Mouse (Mus musculus): ENCODE results near the gene Lgi4. TPM values are rescaled to one million over a fixed set of nuclear protein-coding genes. Genes with fewer than 3 reads are reported as not detected.

The Lgi4 gene
- polyA plus RNA-seq, 1 experiment from 2014 or later, result 0.20 TPM

GRCm38 (mm10) chr7:31096892-31097564 lies 37.9 kb downstream of the Lgi4 start:
- ATAC-seq (replicated peaks), result no peak
- H3K4me3 ChIP-seq, result no peak overlapping the region

GRCm38 (mm10) chr7:31097583-31098248 lies 38.6 kb downstream of the Lgi4 start:
- Histone ChIP-seq H3K4me1 (no peaks in the 10 kb centered on the region), H3K27ac (replicated peaks) (no peak overlapping the region), H3K27me3 (no peaks in the 10 kb centered on the region), H3K4me2 (replicated peaks) (peak overlapping the region; percentile 36), H3K9ac (replicated peaks) (no peak overlapping the region), H3K9me3 (no peaks in the 10 kb centered on the region), H3K4me3 (peak overlapping the region; percentile 23), H3K36me3 (no peaks in the 10 kb centered on the region)
- 47% methylated on average over 20 of the region's 20 CpGs for WGBS
- ATAC-seq (replicated peaks), result peak; percentile 94

More at GRCm38 (mm10) chr7:31096892-31097564, 37.9 kb downstream of the Lgi4 start:
- H3K9ac ChIP-seq (replicated peaks), result no peak overlapping the region
- 77% methylated on average over 9 of the region's 9 CpGs for WGBS
- H3K4me1 ChIP-seq, result no peaks in the 10 kb centered on the region
- H3K27me3 ChIP-seq, result no peaks in the 10 kb centered on the region
- no peak overlapping the region for H3K4me2 ChIP-seq (replicated peaks)
- no peaks in the 10 kb centered on the region for H3K36me3 ChIP-seq
- no peaks in the 10 kb centered on the region for H3K9me3 ChIP-seq
- no peak overlapping the region for H3K27ac ChIP-seq (replicated peaks)

- Histone ChIP-seq H3K4me2 (replicated peaks) (no peak overlapping the region), H3K27ac (replicated peaks) (no peak overlapping the region), H3K9ac (replicated peaks) (no peak overlapping the region), H3K4me3 (no peak overlapping the region), H3K9me3 (no peaks in the 10 kb centered on the region), H3K27me3 (no peaks in the 10 kb centered on the region), H3K4me1 (no peaks in the 10 kb centered on the region), H3K36me3 (no peaks in the 10 kb centered on the region)
- 82% methylated on average over 22 of the region's 22 CpGs for WGBS
- ATAC-seq (replicated peaks), result no peak
Observed at GRCm38 (mm10) chr7:31098697-31099611, 39.8 kb downstream of the Lgi4 start.

- no peak overlapping the region for H3K9ac ChIP-seq (replicated peaks)
- H3K27ac ChIP-seq (replicated peaks), result no peak overlapping the region
- 88% methylated on average over 6 of the region's 6 CpGs for WGBS
- no peaks in the 10 kb centered on the region for H3K27me3 ChIP-seq
- no peak for ATAC-seq (replicated peaks)
- no peaks in the 10 kb centered on the region for H3K9me3 ChIP-seq
- H3K4me3 ChIP-seq, result no peak overlapping the region
- no peaks in the 10 kb centered on the region for H3K4me1 ChIP-seq
- no peaks in the 10 kb centered on the region for H3K36me3 ChIP-seq
- H3K4me2 ChIP-seq (replicated peaks), result no peak overlapping the region
Observed at GRCm38 (mm10) chr7:31099612-31099982, 40.5 kb downstream of the Lgi4 start.

- Histone ChIP-seq H3K4me1 (no peaks in the 10 kb centered on the region), H3K9me3 (no peaks in the 10 kb centered on the region), H3K4me2 (replicated peaks) (no peak overlapping the region), H3K9ac (replicated peaks) (no peak overlapping the region), H3K36me3 (no peaks in the 10 kb centered on the region), H3K4me3 (no peak overlapping the region), H3K27ac (replicated peaks) (no peak overlapping the region), H3K27me3 (no peaks in the 10 kb centered on the region)
- WGBS, result 89% methylated on average over 14 of the region's 14 CpGs
- no peak for ATAC-seq (replicated peaks)
Observed at GRCm38 (mm10) chr7:31100786-31101185, 41.6 kb downstream of the Lgi4 start.

GRCm38 (mm10) chr7:31105061-31105768 lies 46.1 kb downstream of the Lgi4 start:
- no peak overlapping the region for H3K27ac ChIP-seq (replicated peaks)
- H3K27me3 ChIP-seq, result no peaks in the 10 kb centered on the region
- H3K36me3 ChIP-seq, result no peaks in the 10 kb centered on the region
- WGBS, result 72% methylated on average over 15 of the region's 15 CpGs
- no peaks in the 10 kb centered on the region for H3K9me3 ChIP-seq
- H3K4me3 ChIP-seq, result no peak overlapping the region
- H3K4me1 ChIP-seq, result no peaks in the 10 kb centered on the region
- no peak for ATAC-seq (replicated peaks)
- no peak overlapping the region for H3K4me2 ChIP-seq (replicated peaks)
- no peak overlapping the region for H3K9ac ChIP-seq (replicated peaks)

- Histone ChIP-seq H3K4me2 (replicated peaks) (no peak overlapping the region), H3K27me3 (no peaks in the 10 kb centered on the region), H3K4me3 (no peak overlapping the region), H3K36me3 (no peaks in the 10 kb centered on the region), H3K27ac (replicated peaks) (no peak overlapping the region), H3K4me1 (no peaks in the 10 kb centered on the region), H3K9me3 (no peaks in the 10 kb centered on the region), H3K9ac (replicated peaks) (no peak overlapping the region)
- no peak for ATAC-seq (replicated peaks)
- 69% methylated on average over 3 of the region's 3 CpGs for WGBS
Observed at GRCm38 (mm10) chr7:31106166-31106565, 47.0 kb downstream of the Lgi4 start.

- no peaks in the 10 kb centered on the region for H3K4me1 ChIP-seq
- H3K27me3 ChIP-seq, result no peaks in the 10 kb centered on the region
- H3K9ac ChIP-seq (replicated peaks), result no peak overlapping the region
- no peaks in the 10 kb centered on the region for H3K36me3 ChIP-seq
- H3K4me3 ChIP-seq, result no peak overlapping the region
- ATAC-seq (replicated peaks), result no peak
- no peaks in the 10 kb centered on the region for H3K9me3 ChIP-seq
- 91% methylated on average over 11 of the region's 11 CpGs for WGBS
- H3K4me2 ChIP-seq (replicated peaks), result no peak overlapping the region
- H3K27ac ChIP-seq (replicated peaks), result no peak overlapping the region
Observed at GRCm38 (mm10) chr7:31107781-31108180, 48.6 kb downstream of the Lgi4 start.

GRCm38 (mm10) chr7:31109091-31109490 lies 49.9 kb downstream of the Lgi4 start:
- Histone ChIP-seq H3K9me3 (no peaks in the 10 kb centered on the region), H3K4me3 (no peak overlapping the region), H3K4me2 (replicated peaks) (no peak overlapping the region), H3K27ac (replicated peaks) (no peak overlapping the region), H3K4me1 (no peaks in the 10 kb centered on the region), H3K36me3 (no peaks in the 10 kb centered on the region), H3K9ac (replicated peaks) (no peak overlapping the region), H3K27me3 (no peaks in the 10 kb centered on the region)
- ATAC-seq (replicated peaks), result no peak
- WGBS, result 24% methylated on average over 7 of the region's 7 CpGs

- no peaks in the 10 kb centered on the region for H3K4me1 ChIP-seq
- H3K9ac ChIP-seq (replicated peaks), result no peak overlapping the region
- H3K27me3 ChIP-seq, result no peaks in the 10 kb centered on the region
- H3K9me3 ChIP-seq, result no peaks in the 10 kb centered on the region
- H3K4me2 ChIP-seq (replicated peaks), result no peak overlapping the region
- 90% methylated on average over 5 of the region's 5 CpGs for WGBS
- no peak for ATAC-seq (replicated peaks)
- H3K4me3 ChIP-seq, result no peak overlapping the region
- no peaks in the 10 kb centered on the region for H3K36me3 ChIP-seq
- no peak overlapping the region for H3K27ac ChIP-seq (replicated peaks)
Observed at GRCm38 (mm10) chr7:31109796-31110195, 50.7 kb downstream of the Lgi4 start.

- Histone ChIP-seq H3K4me2 (replicated peaks) (no peak overlapping the region), H3K9ac (replicated peaks) (no peak overlapping the region), H3K4me3 (no peak overlapping the region), H3K27ac (replicated peaks) (no peak overlapping the region), H3K4me1 (no peaks in the 10 kb centered on the region), H3K27me3 (no peaks in the 10 kb centered on the region), H3K9me3 (no peaks in the 10 kb centered on the region), H3K36me3 (no peaks in the 10 kb centered on the region)
- no peak for ATAC-seq (replicated peaks)
- 83% methylated on average over 15 of the region's 15 CpGs for WGBS
Observed at GRCm38 (mm10) chr7:31110861-31111385, 51.8 kb downstream of the Lgi4 start.
